Mouse (Mus musculus): ENCODE results near the gene Zfp219.

The Zfp219 gene

DNA sequence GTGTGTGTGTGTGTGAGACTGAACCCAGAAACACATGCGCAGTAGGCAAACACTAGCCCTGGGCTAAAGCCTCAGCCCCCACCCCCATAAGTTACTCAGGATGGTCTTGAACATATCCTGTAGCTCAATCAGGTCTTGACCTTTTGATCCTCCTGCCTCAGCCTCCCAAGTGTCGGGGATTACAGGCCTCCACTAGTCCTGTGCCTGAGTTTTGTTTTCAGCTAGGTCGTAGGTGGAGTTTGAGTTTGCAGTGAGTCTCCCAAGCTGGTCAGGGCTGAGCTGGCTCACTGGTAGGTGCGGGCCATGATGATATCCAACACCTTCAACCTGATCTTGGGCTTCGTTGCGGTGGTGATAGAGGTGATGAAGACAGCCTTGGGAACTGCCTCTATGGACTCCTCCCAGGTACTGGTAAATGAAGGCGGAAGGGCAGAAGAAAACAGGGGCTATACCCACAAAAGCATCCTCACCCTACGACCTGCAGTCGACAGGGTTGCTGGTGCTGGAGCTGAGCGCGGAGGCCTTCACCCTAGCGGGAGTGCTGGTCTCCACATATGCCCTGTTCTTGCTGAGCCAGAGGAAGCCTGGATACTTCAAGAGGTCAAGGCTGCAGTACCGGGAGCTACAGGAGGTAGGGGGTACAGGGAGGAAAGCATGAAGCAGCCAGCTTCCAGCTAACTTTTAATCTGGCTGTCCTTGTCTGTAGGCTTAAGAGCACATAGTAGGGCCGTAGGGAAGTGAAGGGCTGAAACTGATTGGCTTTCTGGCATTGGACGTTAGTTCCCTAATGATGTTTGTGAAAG is 2.1 kb downstream of the Zfp219 start:
- DNase-seq (ENCODE audit: low spot score in 2 of 2) = no peak

DNA sequence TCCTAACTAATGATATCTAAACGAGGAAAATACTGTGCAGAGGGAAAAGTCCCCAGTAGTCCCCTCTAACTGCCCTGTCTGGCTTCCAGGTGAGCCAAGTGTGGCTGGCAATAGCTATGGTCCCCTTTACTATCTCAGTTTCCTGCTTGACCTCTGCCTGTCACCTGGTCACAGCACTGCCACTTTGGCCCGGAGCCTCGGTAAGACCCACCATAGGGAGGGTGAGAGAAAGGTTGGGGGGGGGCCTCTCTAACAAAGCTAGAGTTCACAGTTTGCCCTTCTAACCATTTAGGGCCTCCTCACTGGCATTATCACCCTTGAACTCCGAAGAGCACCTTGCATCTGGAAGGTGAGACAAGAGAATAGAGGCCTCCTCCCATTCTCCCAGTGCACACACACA is 2.9 kb downstream of the Zfp219 start:
- DNase-seq (ENCODE audit: low spot score in 2 of 2) = no peak

DNA sequence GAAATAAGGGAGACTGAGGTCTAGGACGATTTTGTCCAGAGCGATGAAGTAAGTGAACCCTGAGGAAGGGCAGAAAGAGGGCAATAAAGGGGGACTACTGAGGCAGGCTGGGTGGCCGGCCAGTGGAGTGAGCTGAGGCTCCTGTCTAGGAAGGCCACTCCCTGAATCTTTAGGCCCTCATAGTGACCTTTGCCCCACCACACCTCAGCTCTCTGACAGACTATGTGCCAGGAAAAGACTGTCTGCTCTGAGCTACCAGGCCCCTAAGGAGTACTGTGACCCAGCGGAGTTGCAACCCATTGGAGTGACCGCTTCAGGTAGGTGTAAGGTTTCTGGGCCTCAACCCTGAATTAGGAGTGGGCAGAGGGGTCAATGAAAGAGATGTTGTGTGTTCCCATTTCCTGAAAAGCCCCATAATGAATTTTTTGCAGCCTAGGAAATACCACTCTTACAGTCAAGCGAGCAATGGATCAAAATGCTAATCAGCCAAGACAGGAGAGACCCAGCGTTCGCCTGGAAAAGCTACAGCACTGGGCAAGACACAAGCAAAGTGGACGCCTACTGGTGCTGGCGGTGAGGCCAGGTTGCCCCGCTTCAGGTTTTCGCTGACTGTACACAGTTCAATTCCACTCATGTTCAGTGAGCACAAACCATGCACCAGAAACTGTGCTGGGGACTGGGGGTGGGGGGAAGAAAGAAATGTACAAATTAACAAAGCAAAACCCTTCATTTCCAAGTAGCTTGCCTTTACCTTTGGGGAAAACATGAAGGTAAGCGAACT is 3.7 kb downstream of the Zfp219 start:
- DNase-seq (ENCODE audit: low spot score in 2 of 2) = no peak

GRCm38 (mm10) chr14:52015445-52016100 is 5.0 kb downstream of the Zfp219 start, which contains the start of gene Tmem253:
Tmem253 (plus strand) TSS chr14:52015658.
- DNase-seq (ENCODE audit: low spot score in 2 of 2) = no peak

GRCm38 (mm10) chr14:52014761-52015311 is 5.7 kb downstream of the Zfp219 start:
- no peak for DNase-seq (ENCODE audit: low spot score in 2 of 2)

GRCm38 (mm10) chr14:52014271-52014760 is 6.2 kb downstream of the Zfp219 start:
- DNase-seq (ENCODE audit: low spot score in 2 of 2) = no peak

DNA sequence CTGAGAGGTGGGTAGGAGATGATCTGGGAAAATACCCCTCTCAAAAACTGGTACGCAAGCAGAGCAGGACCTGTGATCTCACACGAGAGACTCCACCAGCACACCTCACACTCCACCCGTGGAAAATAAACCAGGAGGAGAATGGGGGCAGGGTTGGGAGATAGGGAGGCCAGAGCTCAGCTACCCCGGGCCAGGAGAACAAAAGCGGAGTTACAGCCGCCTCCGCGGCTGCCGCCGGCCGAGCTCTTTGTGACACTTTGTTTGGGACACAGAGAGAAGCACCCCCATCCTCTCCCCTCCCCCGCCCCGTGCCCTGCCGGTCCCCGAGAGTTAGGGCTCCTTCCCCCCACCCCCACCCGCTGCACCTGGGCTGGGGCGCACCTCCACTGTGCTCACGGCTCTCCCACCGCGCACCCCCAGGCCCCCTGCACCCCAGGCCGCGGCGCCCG is 6.7 kb downstream of the Zfp219 start:
- DNase-seq (ENCODE audit: low spot score in 2 of 2) = no peak

DNA sequence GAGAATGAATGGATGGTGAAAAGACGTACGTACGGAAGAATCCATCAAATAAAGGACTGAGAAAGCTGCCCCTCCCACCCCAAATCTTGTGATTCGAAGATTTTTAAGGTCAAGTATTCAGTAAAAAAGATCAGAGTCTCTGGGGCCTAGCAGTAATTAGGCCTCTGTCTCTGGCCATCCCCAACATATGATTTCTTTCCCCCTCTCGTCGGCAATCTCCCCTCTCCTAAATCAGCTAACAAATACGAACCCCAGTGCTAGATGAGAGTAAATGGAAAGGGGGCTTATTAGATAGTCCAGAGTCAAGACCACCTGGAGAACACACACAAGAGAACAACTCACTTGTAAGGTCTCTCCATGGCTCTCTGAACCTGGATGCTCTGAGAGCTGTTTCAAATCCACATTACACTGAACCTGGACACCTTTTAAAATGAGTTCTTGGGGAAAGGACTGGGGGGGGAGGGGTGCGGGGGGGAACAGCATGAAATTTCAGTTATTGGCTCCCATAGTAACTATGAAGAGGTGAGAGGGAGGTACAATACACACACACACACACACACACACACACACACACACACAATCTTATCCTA is 7.4 kb downstream of the Zfp219 start:
- no peak for DNase-seq (ENCODE audit: low spot score in 2 of 2)

DNA sequence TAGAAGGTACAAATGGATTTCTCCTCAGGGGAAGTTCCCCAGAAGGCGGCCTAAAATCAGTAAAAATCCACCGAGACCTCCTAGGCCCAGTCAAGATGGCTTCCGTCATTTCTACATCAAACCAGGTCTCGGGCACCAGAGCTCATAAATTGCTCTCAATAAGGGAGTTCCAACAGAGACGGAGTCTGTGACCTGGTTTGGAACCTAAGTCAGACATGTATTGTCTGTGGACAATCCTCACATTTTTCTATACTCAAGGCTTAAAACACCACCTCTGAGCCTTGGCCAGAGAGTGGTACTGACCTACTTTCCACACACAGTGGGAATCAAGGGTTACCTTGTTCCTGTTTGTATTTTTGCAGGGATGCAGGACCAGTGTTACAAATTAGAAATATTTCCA is 8.0 kb downstream of the Zfp219 start:
- DNase-seq (ENCODE audit: low spot score in 2 of 2) = no peak

GRCm38 (mm10) chr14:52012085-52012484 is 8.4 kb downstream of the Zfp219 start:
- no peak for DNase-seq (ENCODE audit: low spot score in 2 of 2)

GRCm38 (mm10) chr14:52011683-52012082 is 8.8 kb downstream of the Zfp219 start:
- no peak for DNase-seq (ENCODE audit: low spot score in 2 of 2)

- no peak for DNase-seq (ENCODE audit: low spot score in 2 of 2)
Observed at GRCm38 (mm10) chr14:52010446-52011111, 10.0 kb downstream of the Zfp219 start.

DNA sequence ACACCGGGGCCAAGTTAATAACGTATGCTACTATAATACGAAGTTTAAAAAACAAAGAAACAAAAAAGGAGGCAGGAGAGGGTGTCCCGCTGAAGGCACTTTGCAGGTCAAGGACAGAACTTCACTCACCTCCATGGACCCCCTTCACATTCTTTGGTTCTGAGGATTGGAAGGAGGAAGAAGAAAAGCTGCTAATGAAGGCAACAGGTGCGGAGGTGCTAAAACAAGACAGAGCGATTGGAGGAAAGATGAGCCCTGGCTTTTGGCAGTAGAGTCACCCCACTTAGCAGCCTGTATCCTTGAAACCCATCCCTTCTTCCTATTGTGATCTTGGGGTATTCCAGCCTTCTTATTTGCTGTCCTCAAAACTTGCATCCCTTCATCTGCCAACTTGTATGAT is 10.7 kb downstream of the Zfp219 start:
- DNase-seq (ENCODE audit: low spot score in 2 of 2) = no peak

- no peak for DNase-seq (ENCODE audit: low spot score in 2 of 2)
Observed at GRCm38 (mm10) chr14:52009361-52009760, 11.2 kb downstream of the Zfp219 start.

GRCm38 (mm10) chr14:52008321-52009203 is 12.0 kb downstream of the Zfp219 start:
- peak; percentile 83 to 89 for DNase-seq (ENCODE audit: low spot score in 2 of 2)

GRCm38 (mm10) chr14:52006771-52007170 is 13.8 kb downstream of the Zfp219 start:
- DNase-seq (ENCODE audit: low spot score in 2 of 2) = no peak

DNA sequence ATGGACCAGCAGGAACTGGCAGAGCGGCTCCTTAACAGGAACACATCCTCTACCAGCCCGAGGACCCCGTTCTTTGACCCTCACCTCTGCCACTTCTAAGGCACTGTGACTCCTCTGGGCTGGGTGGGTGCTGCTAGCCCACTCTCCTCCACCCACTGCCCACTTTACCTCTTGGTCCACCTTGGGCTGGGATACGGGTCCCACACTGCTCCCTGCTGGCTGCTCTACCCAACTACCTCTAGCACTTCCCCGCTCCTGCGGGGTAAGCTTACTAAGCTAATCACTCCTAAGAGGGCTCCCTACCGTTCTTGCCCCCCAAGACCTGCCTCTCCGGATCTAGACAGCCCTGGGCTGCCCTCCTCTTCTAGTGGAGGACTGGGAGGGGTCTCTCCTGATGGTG is 14.3 kb downstream of the Zfp219 start:
- no peak for DNase-seq (ENCODE audit: low spot score in 2 of 2)

GRCm38 (mm10) chr14:52005616-52006015 is 14.9 kb downstream of the Zfp219 start:
- DNase-seq (ENCODE audit: low spot score in 2 of 2) = no peak

- DNase-seq (ENCODE audit: low spot score in 2 of 2) = no peak
Observed at GRCm38 (mm10) chr14:52005141-52005540, 15.4 kb downstream of the Zfp219 start.

- peak; percentile 37 for DNase-seq (ENCODE audit: low spot score in 2 of 2)
Observed at GRCm38 (mm10) chr14:52003981-52004495, 16.5 kb downstream of the Zfp219 start.
